Mouse (Mus musculus): Measurements from ENCODE around the gene Zfp677. TPM values are rescaled to one million over a fixed set of nuclear protein-coding genes. Genes with fewer than 3 reads are reported as not detected.

The Zfp677 gene
- 0.59 and 0.86 TPM in 2 replicates for polyA plus RNA-seq (2012; rRNA removed; ENCODE audit: low replicate concordance)

DNA sequence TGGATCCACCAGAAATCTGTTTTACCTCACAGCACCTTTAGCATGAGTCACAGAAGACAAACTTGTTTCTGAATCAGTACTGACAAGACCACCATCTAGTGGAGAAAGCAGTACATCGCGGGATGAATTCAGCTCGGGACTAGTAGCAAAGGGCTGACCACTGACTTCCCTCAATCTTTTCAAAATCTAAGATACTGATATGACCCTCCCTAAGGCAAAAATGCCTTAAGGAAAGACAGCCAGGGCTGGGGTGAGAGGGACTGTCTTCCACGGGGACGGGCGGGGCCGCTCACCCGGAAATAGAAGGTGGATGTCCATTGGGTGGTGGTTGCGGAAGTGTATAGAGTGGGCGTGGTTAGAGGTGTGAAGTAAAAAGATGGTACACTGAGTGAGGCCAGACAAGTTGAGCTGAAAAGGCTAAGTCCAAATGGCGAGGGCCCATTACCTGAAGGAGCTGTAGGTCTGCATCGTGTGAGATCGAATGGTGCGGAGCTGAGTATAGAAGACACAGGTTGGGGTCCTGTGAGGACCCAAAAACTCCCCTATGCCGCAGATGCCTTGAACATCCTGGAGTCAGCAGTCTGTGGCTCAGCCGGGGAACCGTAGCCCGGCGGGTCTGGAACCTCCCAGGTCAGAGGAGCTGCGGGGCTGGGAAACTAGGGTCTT lies at the start of gene Zfp677:
Gene Zfp677, plus strand, starts transcription at position 358 of the 666 bp plus-strand sequence.

GRCm38 (mm10) chr17:21422664-21423599 lies 39.4 kb downstream of the Zfp677 start, which contains the start of gene Zfp54:
Gene Zfp54 (plus strand): TSS chr17:21423227.

Other genes with a start within 250 kb of the Zfp677 start
- not detected in 2 replicates for gene Vmn1r234, start 157.7 kb upstream of the Zfp677 start, polyA plus RNA-seq (2012; rRNA removed; ENCODE audit: low replicate concordance)
- gene Vmn1r235, start 127.3 kb upstream of the Zfp677 start, polyA plus RNA-seq (2012; rRNA removed; ENCODE audit: low replicate concordance): not detected in 2 replicates
- gene Vmn1r236, start 100.8 kb upstream of the Zfp677 start, polyA plus RNA-seq (2012; rRNA removed; ENCODE audit: low replicate concordance): not detected in 2 replicates
- not detected in 2 replicates for gene Vmn1r237, start 71.9 kb upstream of the Zfp677 start, polyA plus RNA-seq (2012; rRNA removed; ENCODE audit: low replicate concordance)
- 1.4 and 1.5 TPM in 2 replicates for gene Zfp54, start 39.5 kb downstream of the Zfp677 start, polyA plus RNA-seq (2012; rRNA removed; ENCODE audit: low replicate concordance)
- gene Zfp51, start 66.6 kb downstream of the Zfp677 start, polyA plus RNA-seq (2012; rRNA removed; ENCODE audit: low replicate concordance): 1.4 and 1.5 TPM in 2 replicates
- gene Zfp53, start 105.2 kb downstream of the Zfp677 start, polyA plus RNA-seq (2012; rRNA removed; ENCODE audit: low replicate concordance): 1.3 and 2.1 TPM in 2 replicates
- 0.66 and 1.0 TPM in 2 replicates for gene Zfp52, start 151.8 kb downstream of the Zfp677 start, polyA plus RNA-seq (2012; rRNA removed; ENCODE audit: low replicate concordance)
- gene Zfp948, start 183.3 kb downstream of the Zfp677 start, polyA plus RNA-seq (2012; rRNA removed; ENCODE audit: low replicate concordance): 2.4 and 2.9 TPM in 2 replicates